Mouse (Mus musculus) MEL (cell line): ENCODE measurements around the gene Prss47. TPM values are rescaled to one million over a fixed set of nuclear protein-coding genes. Genes with fewer than 3 reads are reported as not detected.

Experiments used
- DNase-seq: peaks from one replicate; pipeline ENCODE4 v3.0.0; 2011; ENCODE audit warnings: low read depth, low spot score
- H3K27ac ChIP-seq: 2 replicates; pipeline ENCODE4 v1.5.1; 2012; ENCODE audit warnings: low read depth, mild to moderate bottlenecking, control low read depth, low read length, moderate library complexity; ENCODE audit not compliant: control insufficient read depth
- H3K27me3 ChIP-seq, 2 experiments: fragments of 150-350 bp in 1 of 2; sonication (generic) in 1 of 2; 2 replicates each; pipeline ENCODE4 v1.6.1; 2012; ENCODE audit warnings: low read length in 2 of 2, mild to moderate bottlenecking in 2 of 2, improper control_type of control experiment in 1 of 2, moderate library complexity in 1 of 2; ENCODE audit not compliant: insufficient read depth in 2 of 2, control insufficient read depth in 1 of 2
- H3K36me3 ChIP-seq, 2 experiments: 2 replicates each; pipeline ENCODE4 v1.6.1; 2012 to 2014; ENCODE audit warnings: low read length in 2 of 2, improper control_type of control experiment in 1 of 2, inconsistent platforms in 1 of 2, mild to moderate bottlenecking in 1 of 2; ENCODE audit not compliant: insufficient read depth in 2 of 2, control insufficient read depth in 1 of 2
- H3K4me1 ChIP-seq, 2 experiments: fragments of 150-350 bp in 1 of 2; sonication (generic) in 1 of 2; 2 replicates each; pipeline ENCODE4 v1.6.1; 2012; ENCODE audit warnings: low read length in 2 of 2, improper control_type of control experiment in 1 of 2, mild to moderate bottlenecking in 1 of 2; ENCODE audit not compliant: insufficient read depth in 2 of 2, control insufficient read depth in 1 of 2
- H3K4me3 ChIP-seq, 2 experiments: fragments of 150-350 bp in 1 of 2; sonication (generic) in 1 of 2; 2 replicates each; pipeline ENCODE4 v1.5.1; 2012; ENCODE audit warnings: low read depth in 2 of 2, low read length in 2 of 2, mild to moderate bottlenecking in 2 of 2, moderate library complexity in 2 of 2, control low read depth in 1 of 2, improper control_type of control experiment in 1 of 2; ENCODE audit not compliant: control insufficient read depth in 1 of 2, insufficient read depth in 1 of 2
- H3K79me2 ChIP-seq: 2 replicates; pipeline ENCODE4 v1.6.1; 2012; ENCODE audit warnings: mild to moderate bottlenecking, low read length, moderate library complexity; ENCODE audit not compliant: control insufficient read depth, poor library complexity, insufficient read depth
- H3K9ac ChIP-seq: 2 replicates; pipeline ENCODE4 v1.6.1; 2012; ENCODE audit warnings: low read depth, mild to moderate bottlenecking, control low read depth, low read length, moderate library complexity; ENCODE audit not compliant: control insufficient read depth, poor library complexity, severe bottlenecking
- H3K9me3 ChIP-seq: fragments of 150-350 bp; sonication (generic); replicated peaks from 2 replicates; pipeline ENCODE4 v1.6.1; 2012; ENCODE audit warnings: mild to moderate bottlenecking, low read length, improper control_type of control experiment, moderate library complexity; ENCODE audit not compliant: insufficient read depth
- CHD1 ChIP-seq: IDR thresholded peaks from 2 replicates; pipeline ENCODE4 v1.6.1; 2012; ENCODE audit warnings: low read depth, mild to moderate bottlenecking, inconsistent platforms, low read length, improper control_type of control experiment
- CHD2 ChIP-seq: IDR thresholded peaks from 2 replicates; pipeline ENCODE4 v1.6.1; 2011; ENCODE audit warnings: low read length, improper control_type of control experiment
- E2F4 ChIP-seq: IDR thresholded peaks from 2 replicates; pipeline ENCODE4 v1.6.1; 2011; ENCODE audit warnings: low read depth, low read length, improper control_type of control experiment, borderline replicate concordance
- EP300 ChIP-seq, 2 experiments: IDR thresholded peaks; 2 replicates each; pipeline ENCODE4 v1.6.1; 2011; ENCODE audit warnings: improper control_type of control experiment in 2 of 2, low read length in 2 of 2, low read depth in 1 of 2, mild to moderate bottlenecking in 1 of 2
- ETS1 ChIP-seq: IDR thresholded peaks from 2 replicates; pipeline ENCODE4 v1.6.1; 2012; ENCODE audit warnings: low read depth, mild to moderate bottlenecking, inconsistent platforms, low read length, improper control_type of control experiment, moderate library complexity
- GATA1 ChIP-seq: IDR thresholded peaks from 2 replicates; pipeline ENCODE4 v1.6.1; 2011; ENCODE audit warnings: low read depth, low read length, improper control_type of control experiment
- KAT2A ChIP-seq: conservative IDR thresholded peaks from 2 replicates; pipeline ENCODE4 v1.6.1; 2012; ENCODE audit warnings: low read depth, low read length, improper control_type of control experiment, inconsistent platforms
- MAX ChIP-seq: IDR thresholded peaks from 2 replicates; pipeline ENCODE4 v1.6.1; 2011; ENCODE audit warnings: low read length, improper control_type of control experiment
- MAZ ChIP-seq: IDR thresholded peaks from 2 replicates; pipeline ENCODE4 v1.6.1; 2012; ENCODE audit warnings: low read depth, mild to moderate bottlenecking, inconsistent platforms, low read length, improper control_type of control experiment
- POLR2AphosphoS2 ChIP-seq: IDR thresholded peaks from 2 replicates; pipeline ENCODE4 v1.6.1; 2011; ENCODE audit warnings: low read length, improper control_type of control experiment
- POLR2AphosphoS5 ChIP-seq: IDR thresholded peaks from 2 replicates; pipeline ENCODE4 v1.6.1; 2012; ENCODE audit warnings: low read depth, borderline replicate concordance, mild to moderate bottlenecking, inconsistent platforms, low read length, moderate library complexity, mixed read lengths
- RAD21 ChIP-seq: IDR thresholded peaks from 2 replicates; pipeline ENCODE4 v1.6.1; 2011; ENCODE audit warnings: mild to moderate bottlenecking, low read depth, low read length, improper control_type of control experiment
- RCOR1 ChIP-seq: IDR thresholded peaks from 2 replicates; pipeline ENCODE4 v1.6.1; 2012; ENCODE audit warnings: low read depth, mild to moderate bottlenecking, inconsistent platforms, low read length, improper control_type of control experiment
- SMC3 ChIP-seq: IDR thresholded peaks from 2 replicates; pipeline ENCODE4 v1.6.1; 2011; ENCODE audit warnings: low read depth, low read length, improper control_type of control experiment
- ZC3H11A ChIP-seq: IDR thresholded peaks from 2 replicates; pipeline ENCODE4 v1.6.1; 2012; ENCODE audit warnings: low read depth, mild to moderate bottlenecking, inconsistent platforms, low read length, improper control_type of control experiment
- ZMIZ1 ChIP-seq: IDR thresholded peaks from 2 replicates; pipeline ENCODE4 v1.6.1; 2012; ENCODE audit warnings: low read depth, mild to moderate bottlenecking, inconsistent platforms, low read length, improper control_type of control experiment, moderate library complexity
- ZNF384 ChIP-seq: IDR thresholded peaks from 2 replicates; pipeline ENCODE4 v1.6.1; 2012; ENCODE audit warnings: low read depth, mild to moderate bottlenecking, inconsistent platforms, low read length, improper control_type of control experiment
- polyA plus RNA-seq, 2 experiments: library from polyadenylated mRNA; stranded (reverse) in 1 of 2; unstranded in 1 of 2; fragments of >175 nt in 1 of 2; fragments of >200 nt in 1 of 2; gene quantifications; 2 replicates each; pipeline versions ENCODE4 v1.2.1 to v1.2.4; 2012; ENCODE audit warnings: low replicate concordance in 2 of 2, low read depth in 1 of 2; ENCODE audit not compliant: insufficient read length in 2 of 2, insufficient read depth in 1 of 2, missing spikeins in 1 of 2
- total RNA-seq: library from RNA; depleted of rRNA; stranded (reverse); fragments of 300-350 nt; gene quantifications from 2 replicates; pipeline ENCODE4 v1.2.3, GENCODE M21; 2012

The Prss47 gene
- total and polyA plus RNA-seq, 3 experiments, result not detected

- no peak for DNase-seq
- Histone ChIP-seq H3K9me3 (no peaks in the 10 kb centered on the region), H3K79me2 (peaks cover 48% of the 10 kb centered on the region), H3K36me3 (peaks cover 2 to 4% of the 10 kb centered on the region in 2 experiments; a peak in 3 of 4 replicates), H3K9ac (no peak overlapping the region), H3K4me1 (no peaks in the 10 kb centered on the region; a peak in 1 of 4 replicates), H3K27ac (no peak overlapping the region), H3K4me3 (no peak overlapping the region), H3K27me3 (no peaks in the 10 kb centered on the region)
- TF ChIP-seq CHD1 (no peak), ZC3H11A (no peak), ZNF384 (peak; percentile 16; the same call in 1 of the 2 replicates), CHD2 (no peak), GATA1 (no peak)
These were observed 48.1 kb upstream of the Prss47 start for GRCm38 (mm10) chr13:65100678-65101077.

GRCm38 (mm10) chr13:65097018-65097417 is 44.5 kb upstream of the Prss47 start:
- no peak for TF ChIP-seq RCOR1
- TF ChIP-seq, all 39 proteins: peak for 0
- H3K4me3 ChIP-seq, result no peak overlapping the region

GRCm38 (mm10) chr13:65095923-65096322 is 43.4 kb upstream of the Prss47 start:
- Histone ChIP-seq H3K27me3 (no peaks in the 10 kb centered on the region), H3K9ac (no peak overlapping the region), H3K79me2 (peaks cover 27% of the 10 kb centered on the region), H3K36me3 (peaks cover 0 to 28% of the 10 kb centered on the region in 2 experiments; a peak in 3 of 4 replicates), H3K4me1 (no peaks in the 10 kb centered on the region; a peak in 1 of 4 replicates), H3K27ac (no peak overlapping the region), H3K4me3 (no peak overlapping the region), H3K9me3 (no peaks in the 10 kb centered on the region)
- TF ChIP-seq GATA1 (no peak), E2F4 (no peak), EP300 (IDR thresholded peaks at IDR 0.05; ENCODE audit: low read depth in 1 of 2, low read length in 2 of 2) (no peak), POLR2AphosphoS2 (no peak), KAT2A (no peak), ETS1 (no peak), SMC3 (no peak), POLR2AphosphoS5 (no peak), ZMIZ1 (no peak), CHD1 (no peak), MAZ (no peak), RAD21 (no peak), MAX (no peak)
- no peak for DNase-seq

More at GRCm38 (mm10) chr13:65097018-65097417, 44.5 kb upstream of the Prss47 start:
- DNase-seq, result no peak
- no peak overlapping the region for H3K9ac ChIP-seq
- no peaks in the 10 kb centered on the region; a peak in 1 of 4 replicates for H3K4me1 ChIP-seq
- no peak overlapping the region for H3K27ac ChIP-seq
- H3K36me3 ChIP-seq, result peaks cover 2 to 25% of the 10 kb centered on the region in 2 experiments; a peak in 3 of 4 replicates
- H3K9me3 ChIP-seq, result no peaks in the 10 kb centered on the region
- no peaks in the 10 kb centered on the region for H3K27me3 ChIP-seq
- peaks cover 35% of the 10 kb centered on the region for H3K79me2 ChIP-seq
